Mouse (Mus musculus): ENCODE measurements around the gene Osbp2. TPM values are rescaled to one million over a fixed set of nuclear protein-coding genes. Genes with fewer than 3 reads are reported as not detected.
A peak's percentile ranks its signal among the peaks of the same experiment; 100 is the strongest.

Gene Osbp2
- polyA plus RNA-seq, 1 experiment from 2014 or later, result 2.0 TPM

- WGBS, result 94% methylated on average over 3 of the region's 3 CpGs
- ATAC-seq (replicated peaks; ENCODE audit: low FRiP score), result no peak
Measured at GRCm38 (mm10) chr11:3883711-3884110, 20.0 kb upstream of the Osbp2 start.

GRCm38 (mm10) chr11:3879836-3880235 lies 16.1 kb upstream of the Osbp2 start:
- Histone ChIP-seq H3K27me3 (ENCODE audit: control insufficient read depth, insufficient read depth, low read length) (no peaks in the 10 kb centered on the region), H3K9ac (ENCODE audit: low read length) (no peak overlapping the region), H3K4me3 (ENCODE audit: low read depth, low read length) (no peak overlapping the region), H3K4me2 (ENCODE audit: low read depth, low read length, severe bottlenecking) (no peak overlapping the region), H3K4me1 (replicated peaks; ENCODE audit: control insufficient read depth, insufficient read depth, low read length) (no peaks in the 10 kb centered on the region), H3K27ac (ENCODE audit: low read depth, low read length) (no peak overlapping the region), H3K9me3 (ENCODE audit: control insufficient read depth, low read length) (no peaks in the 10 kb centered on the region), H3K36me3 (ENCODE audit: control insufficient read depth, insufficient read depth, low read length) (no peaks in the 10 kb centered on the region)
- no peak; the same call in 1 of the 2 replicates for ATAC-seq (replicated peaks; ENCODE audit: low FRiP score)
- WGBS, result 34% methylated on average over 2 of the region's 2 CpGs
- DNase-seq (ENCODE audit: low spot score), result peak; percentile 80

More at GRCm38 (mm10) chr11:3883711-3884110, 20.0 kb upstream of the Osbp2 start:
- no peaks in the 10 kb centered on the region for H3K36me3 ChIP-seq (ENCODE audit: control insufficient read depth, insufficient read depth, low read length)
- H3K4me2 ChIP-seq (ENCODE audit: low read depth, low read length, severe bottlenecking), result no peak overlapping the region
- DNase-seq (ENCODE audit: low spot score), result no peak
- H3K27ac ChIP-seq (ENCODE audit: low read depth, low read length), result no peak overlapping the region
- H3K27me3 ChIP-seq (ENCODE audit: control insufficient read depth, insufficient read depth, low read length), result no peaks in the 10 kb centered on the region
- no peaks in the 10 kb centered on the region for H3K9me3 ChIP-seq (ENCODE audit: control insufficient read depth, low read length)
- no peak overlapping the region for H3K4me3 ChIP-seq (ENCODE audit: low read depth, low read length)
- no peaks in the 10 kb centered on the region for H3K4me1 ChIP-seq (replicated peaks; ENCODE audit: control insufficient read depth, insufficient read depth, low read length)
- H3K9ac ChIP-seq (ENCODE audit: low read length), result no peak overlapping the region

GRCm38 (mm10) chr11:3878660-3879059 lies 15.0 kb upstream of the Osbp2 start:
- Histone ChIP-seq H3K9me3 (ENCODE audit: control insufficient read depth, low read length) (no peaks in the 10 kb centered on the region), H3K4me2 (ENCODE audit: low read depth, low read length, severe bottlenecking) (no peak overlapping the region), H3K27ac (ENCODE audit: low read depth, low read length) (no peak overlapping the region), H3K9ac (ENCODE audit: low read length) (no peak overlapping the region), H3K4me3 (ENCODE audit: low read depth, low read length) (no peak overlapping the region), H3K36me3 (ENCODE audit: control insufficient read depth, insufficient read depth, low read length) (no peaks in the 10 kb centered on the region), H3K27me3 (ENCODE audit: control insufficient read depth, insufficient read depth, low read length) (no peaks in the 10 kb centered on the region), H3K4me1 (replicated peaks; ENCODE audit: control insufficient read depth, insufficient read depth, low read length) (no peaks in the 10 kb centered on the region)
- no peak for ATAC-seq (replicated peaks; ENCODE audit: low FRiP score)
- WGBS, result 80% methylated on average over 7 of the region's 7 CpGs
- no peak for DNase-seq (ENCODE audit: low spot score)

GRCm38 (mm10) chr11:3876419-3876818 lies 12.7 kb upstream of the Osbp2 start:
- Histone ChIP-seq H3K4me3 (ENCODE audit: low read depth, low read length) (no peak overlapping the region), H3K9me3 (ENCODE audit: control insufficient read depth, low read length) (no peaks in the 10 kb centered on the region), H3K36me3 (ENCODE audit: control insufficient read depth, insufficient read depth, low read length) (no peaks in the 10 kb centered on the region), H3K4me2 (ENCODE audit: low read depth, low read length, severe bottlenecking) (no peak overlapping the region), H3K4me1 (replicated peaks; ENCODE audit: control insufficient read depth, insufficient read depth, low read length) (no peaks in the 10 kb centered on the region), H3K9ac (ENCODE audit: low read length) (no peak overlapping the region), H3K27ac (ENCODE audit: low read depth, low read length) (no peak overlapping the region), H3K27me3 (ENCODE audit: control insufficient read depth, insufficient read depth, low read length) (no peaks in the 10 kb centered on the region)
- ATAC-seq (replicated peaks; ENCODE audit: low FRiP score), result no peak
- WGBS, result 83% methylated on average over 6 of the region's 6 CpGs
- DNase-seq (ENCODE audit: low spot score), result no peak

- peak; percentile 34 for ATAC-seq (replicated peaks; ENCODE audit: low FRiP score)
- H3K27me3 ChIP-seq (ENCODE audit: control insufficient read depth, insufficient read depth, low read length), result 0 out of 2 replicates have a peak, but pooled peaks cover 2% of the 10 kb centered on the region
Measured at GRCm38 (mm10) chr11:3864343-3864742, 640 bp upstream of the Osbp2 start.

GRCm38 (mm10) chr11:3862661-3863453 lies 846 bp downstream of the Osbp2 start:
- WGBS, result 78% methylated on average over 19 of the region's 19 CpGs
- Histone ChIP-seq H3K4me3 (ENCODE audit: low read depth, low read length) (peak overlapping the region; percentile 39), H3K4me1 (replicated peaks; ENCODE audit: control insufficient read depth, insufficient read depth, low read length) (peaks cover 5% of the 10 kb centered on the region; the same call in 1 of the 2 replicates), H3K9me3 (ENCODE audit: control insufficient read depth, low read length) (no peaks in the 10 kb centered on the region), H3K9ac (ENCODE audit: low read length) (no peak overlapping the region), H3K27me3 (ENCODE audit: control insufficient read depth, insufficient read depth, low read length) (0 out of 2 replicates have a peak, but pooled peaks cover 2% of the 10 kb centered on the region), H3K4me2 (ENCODE audit: low read depth, low read length, severe bottlenecking) (peak overlapping the region; percentile 81; the same call in 1 of the 2 replicates), H3K36me3 (ENCODE audit: control insufficient read depth, insufficient read depth, low read length) (no peaks in the 10 kb centered on the region), H3K27ac (ENCODE audit: low read depth, low read length) (no peak overlapping the region)
- ATAC-seq (replicated peaks; ENCODE audit: low FRiP score) (peak; percentile 37), DNase-seq (ENCODE audit: low spot score) (no peak)

More at GRCm38 (mm10) chr11:3864343-3864742, 640 bp upstream of the Osbp2 start:
- H3K9ac ChIP-seq (ENCODE audit: low read length), result peak overlapping the region; percentile 33; the same call in 1 of the 2 replicates
- DNase-seq (ENCODE audit: low spot score), result no peak
- peaks cover 5% of the 10 kb centered on the region; the same call in 1 of the 2 replicates for H3K4me1 ChIP-seq (replicated peaks; ENCODE audit: control insufficient read depth, insufficient read depth, low read length)
- no peaks in the 10 kb centered on the region for H3K36me3 ChIP-seq (ENCODE audit: control insufficient read depth, insufficient read depth, low read length)
- peak overlapping the region; percentile 39 for H3K4me3 ChIP-seq (ENCODE audit: low read depth, low read length)
- no peaks in the 10 kb centered on the region for H3K9me3 ChIP-seq (ENCODE audit: control insufficient read depth, low read length)
- H3K27ac ChIP-seq (ENCODE audit: low read depth, low read length), result no peak overlapping the region
- WGBS, result 44% methylated on average over 6 of the region's 6 CpGs
- H3K4me2 ChIP-seq (ENCODE audit: low read depth, low read length, severe bottlenecking), result peak overlapping the region; percentile 81

GRCm38 (mm10) chr11:3860361-3860760 lies 3.3 kb downstream of the Osbp2 start:
- WGBS, result 80% methylated on average over 4 of the region's 4 CpGs

GRCm38 (mm10) chr11:3859778-3860177 lies 3.9 kb downstream of the Osbp2 start:
- no peak for DNase-seq (ENCODE audit: low spot score)
- Histone ChIP-seq H3K9ac (ENCODE audit: low read length) (no peak overlapping the region), H3K27me3 (ENCODE audit: control insufficient read depth, insufficient read depth, low read length) (0 out of 2 replicates have a peak, but pooled peaks cover 2% of the 10 kb centered on the region), H3K4me3 (ENCODE audit: low read depth, low read length) (no peak overlapping the region), H3K4me2 (ENCODE audit: low read depth, low read length, severe bottlenecking) (no peak overlapping the region), H3K27ac (ENCODE audit: low read depth, low read length) (no peak overlapping the region), H3K4me1 (replicated peaks; ENCODE audit: control insufficient read depth, insufficient read depth, low read length) (peaks cover 5% of the 10 kb centered on the region; the same call in 1 of the 2 replicates), H3K36me3 (ENCODE audit: control insufficient read depth, insufficient read depth, low read length) (no peaks in the 10 kb centered on the region), H3K9me3 (ENCODE audit: control insufficient read depth, low read length) (no peaks in the 10 kb centered on the region; the same call in 1 of the 2 replicates)
- ATAC-seq (replicated peaks; ENCODE audit: low FRiP score), result no peak
- 91% methylated on average over 4 of the region's 4 CpGs for WGBS

More at GRCm38 (mm10) chr11:3860361-3860760, 3.3 kb downstream of the Osbp2 start:
- 0 out of 2 replicates have a peak, but pooled peaks cover 2% of the 10 kb centered on the region for H3K27me3 ChIP-seq (ENCODE audit: control insufficient read depth, insufficient read depth, low read length)
- H3K36me3 ChIP-seq (ENCODE audit: control insufficient read depth, insufficient read depth, low read length), result no peaks in the 10 kb centered on the region
- H3K27ac ChIP-seq (ENCODE audit: low read depth, low read length), result no peak overlapping the region
- no peak overlapping the region for H3K9ac ChIP-seq (ENCODE audit: low read length)
- no peak for DNase-seq (ENCODE audit: low spot score)
- H3K4me1 ChIP-seq (replicated peaks; ENCODE audit: control insufficient read depth, insufficient read depth, low read length), result peaks cover 5% of the 10 kb centered on the region; the same call in 1 of the 2 replicates
- no peaks in the 10 kb centered on the region for H3K9me3 ChIP-seq (ENCODE audit: control insufficient read depth, low read length)
- no peak for ATAC-seq (replicated peaks; ENCODE audit: low FRiP score)
- no peak overlapping the region for H3K4me2 ChIP-seq (ENCODE audit: low read depth, low read length, severe bottlenecking)
- no peak overlapping the region for H3K4me3 ChIP-seq (ENCODE audit: low read depth, low read length)
